Mouse (Mus musculus) kidney, postnatal 10 days (tissue): Measurements from ENCODE around the gene Gm20877.
"Not testable (repeated sequence)": the region's sequence is repeated elsewhere in the genome, so short reads cannot be mapped to it uniquely, and the experiment has no call there.

Experiments used
- DNase-seq: peaks from one replicate; pipeline ENCODE4 v3.0.0; 2021; ENCODE audit warnings: mixed read lengths

The Gm20877 gene

DNA sequence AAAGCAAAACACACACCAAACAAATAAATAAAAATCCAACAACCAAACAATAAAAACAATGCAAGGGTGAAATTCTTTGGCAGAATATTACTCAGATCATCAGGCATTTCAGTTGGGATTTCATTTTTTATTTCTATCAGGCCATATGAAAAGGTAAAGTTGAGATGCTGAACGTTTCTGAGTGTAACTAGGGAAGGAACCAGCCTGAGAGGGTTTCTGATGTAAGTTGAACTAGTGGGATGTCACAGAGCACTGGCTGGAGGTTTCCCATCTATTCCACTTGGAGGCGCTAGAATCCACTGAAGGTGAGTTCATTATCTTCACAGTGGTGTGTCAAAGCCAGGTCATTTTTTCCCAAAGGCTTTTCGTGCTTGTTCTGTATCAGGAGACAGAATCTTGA lies at the start of gene Gm20877:
TSS of gene Gm20877 (plus strand) at position 301 of the 400 bp plus-strand sequence.
- not testable (repeated sequence) for DNase-seq
